Mouse (Mus musculus): ENCODE results near the gene Gtpbp3.
"Not testable (repeated sequence)": the region's sequence is repeated elsewhere in the genome, so short reads cannot be mapped to it uniquely, and the experiment has no call there.

Gtpbp3 gene

GRCm38 (mm10) chr8:71530735-71531467, 43.0 kb downstream of the Gtpbp3 start:
- not testable (repeated sequence) for DNase-seq (ENCODE audit: low spot score in 2 of 2)

- no peak for DNase-seq (ENCODE audit: low spot score in 2 of 2)
These were observed 46.4 kb downstream of the Gtpbp3 start for GRCm38 (mm10) chr8:71534263-71534810.

- no peak for DNase-seq (ENCODE audit: low spot score in 2 of 2)
These were observed 47.8 kb downstream of the Gtpbp3 start for GRCm38 (mm10) chr8:71535663-71536062.

GRCm38 (mm10) chr8:71537028-71537867, 49.3 kb downstream of the Gtpbp3 start, which contains the start of gene Bst2:
Gene Bst2, minus strand, starts transcription at chr8:71537456.
- DNase-seq (ENCODE audit: low spot score in 2 of 2): peak; percentile 82 to 90

GRCm38 (mm10) chr8:71542632-71543343, 54.9 kb downstream of the Gtpbp3 start, which contains the start of gene Mvb12a:
Gene Mvb12a, plus strand, starts transcription at chr8:71542922.
- DNase-seq (ENCODE audit: low spot score in 2 of 2): peak; percentile 90 to 97

- DNase-seq (ENCODE audit: low spot score in 2 of 2): no peak
These were observed 55.9 kb downstream of the Gtpbp3 start for GRCm38 (mm10) chr8:71543755-71544154.

- no peak for DNase-seq (ENCODE audit: low spot score in 2 of 2)
These were observed 57.1 kb downstream of the Gtpbp3 start for GRCm38 (mm10) chr8:71545053-71545452.

GRCm38 (mm10) chr8:71547590-71547989, 59.7 kb downstream of the Gtpbp3 start:
- DNase-seq (ENCODE audit: low spot score in 2 of 2): no peak

Data from urinary bladder, postnatal 36 days (tissue).